Mouse (Mus musculus): Measurements from ENCODE around the gene Fry. TPM values are rescaled to one million over a fixed set of nuclear protein-coding genes. Genes with fewer than 3 reads are reported as not detected.

Fry gene
- polyA plus RNA-seq (2012; rRNA removed; ENCODE audit: low replicate concordance): 4.1 and 4.3 TPM in 2 replicates

GRCm38 (mm10) chr5:150118455-150119241 is at the start of gene Fry:
Gene Fry (plus strand): TSS chr5:150118645.

GRCm38 (mm10) chr5:150518064-150518463 is 399.6 kb downstream of the Fry start, which contains the start of gene Zar1l:
Gene Zar1l (minus strand): TSS chr5:150518164.

GRCm38 (mm10) chr5:150521937-150522866 is 403.8 kb downstream of the Fry start, which contains the start of gene Brca2:
Gene Brca2 (plus strand): TSS chr5:150522630.

Other genes starting within 250 kb of the Fry start
- gene Rxfp2, start 100.0 kb upstream of the Fry start, polyA plus RNA-seq (2012; rRNA removed; ENCODE audit: low replicate concordance): not detected in 2 replicates

Data from duodenum, adult 2 months (tissue).